Mouse (Mus musculus): ENCODE results near the gene Pik3c2a. TPM values are rescaled to one million over a fixed set of nuclear protein-coding genes. Genes with fewer than 3 reads are reported as not detected.
"Not testable (repeated sequence)": the region's sequence is repeated elsewhere in the genome, so short reads cannot be mapped to it uniquely, and the experiment has no call there.

Gene Pik3c2a
- polyA plus RNA-seq, 1 experiment from 2014 or later = 30.3 TPM

DNA sequence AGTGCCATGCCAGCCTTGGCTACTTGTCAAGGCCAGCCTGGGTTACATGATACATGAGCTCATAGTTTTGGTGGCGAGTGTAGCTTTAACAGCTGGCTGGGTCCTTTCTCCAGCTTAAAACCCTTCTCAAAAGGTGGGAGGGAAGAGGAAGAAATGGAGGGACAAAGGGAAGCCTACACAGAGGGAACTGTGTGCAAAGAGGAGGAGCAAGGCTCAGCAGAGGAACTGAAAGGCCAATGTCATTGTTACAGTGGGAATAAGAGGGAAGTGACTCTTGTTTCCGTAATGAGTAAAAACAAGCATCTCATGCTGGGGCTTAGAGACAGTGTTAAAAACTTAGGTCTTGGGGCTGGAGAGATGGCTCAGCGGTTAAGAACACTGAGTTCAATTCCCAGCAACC lies 3.4 kb upstream of the Pik3c2a start:
- Histone ChIP-seq H3K27me3 (peaks cover 4% of the 10 kb centered on the region), H3K9ac (replicated peaks) (no peak overlapping the region), H3K36me3 (no peaks in the 10 kb centered on the region), H3K4me3 (no peak overlapping the region), H3K9me3 (no peaks in the 10 kb centered on the region), H3K4me1 (peaks cover 18% of the 10 kb centered on the region), H3K27ac (replicated peaks) (no peak overlapping the region), H3K4me2 (replicated peaks) (no peak overlapping the region)
- WGBS = 75% methylated on average over 3 of the region's 3 CpGs
- no peak for ATAC-seq (ENCODE audit: low FRiP score, low read depth)

- H3K4me3 ChIP-seq = peak overlapping the region; percentile 83
- ATAC-seq (ENCODE audit: low FRiP score, low read depth) = no peak
- peaks cover 4% of the 10 kb centered on the region for H3K27me3 ChIP-seq
- peak overlapping the region; percentile 86 for H3K4me2 ChIP-seq (replicated peaks)
- no peak overlapping the region for H3K27ac ChIP-seq (replicated peaks)
- no peaks in the 10 kb centered on the region for H3K36me3 ChIP-seq
- H3K4me1 ChIP-seq = peaks cover 25% of the 10 kb centered on the region
- H3K9ac ChIP-seq (replicated peaks) = peak overlapping the region; percentile 76; the same call in 1 of the 2 replicates
- 2% methylated on average over 2 of the region's 2 CpGs for WGBS
- no peaks in the 10 kb centered on the region for H3K9me3 ChIP-seq
These were observed 1.1 kb upstream of the Pik3c2a start for GRCm38 (mm10) chr7:116444326-116444809.

DNA sequence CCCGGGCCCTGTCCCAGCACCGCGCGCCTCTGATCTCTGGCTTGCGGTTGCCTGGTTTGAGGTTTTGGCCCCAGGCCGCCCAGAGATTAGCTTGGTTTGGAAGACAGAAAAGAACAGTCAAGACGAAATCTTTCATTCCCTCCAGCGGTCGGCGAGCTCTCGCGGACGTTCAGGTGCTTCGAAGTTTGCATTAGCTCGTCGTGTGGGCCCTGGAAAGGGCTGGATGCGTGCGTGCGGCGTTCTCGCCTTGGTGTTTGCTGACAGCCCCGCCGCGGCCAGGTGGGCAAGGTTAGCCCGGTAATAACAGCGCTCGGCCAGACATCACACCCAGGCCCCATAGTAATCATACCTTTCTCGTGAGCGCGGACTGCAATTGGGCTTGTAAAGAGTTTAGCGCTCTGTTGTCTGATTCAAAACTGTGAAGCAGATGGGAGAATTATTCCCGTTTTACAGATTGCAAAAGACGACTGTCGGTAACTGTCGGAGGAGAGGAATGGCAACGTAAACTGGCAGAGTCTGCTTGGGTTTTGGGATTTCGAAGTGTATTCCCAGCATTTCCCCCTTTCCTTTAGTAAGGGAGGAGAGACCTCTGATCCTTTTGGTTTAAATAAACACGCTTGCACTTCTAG lies 562 bp upstream of the Pik3c2a start:
- no peak; the same call in 1 of the 2 replicates for ATAC-seq (ENCODE audit: low FRiP score, low read depth)
- H3K27ac ChIP-seq (replicated peaks) = peak overlapping the region; percentile 94
- peak overlapping the region; percentile 86 for H3K4me2 ChIP-seq (replicated peaks)
- peaks cover 4% of the 10 kb centered on the region for H3K27me3 ChIP-seq
- H3K36me3 ChIP-seq = no peaks in the 10 kb centered on the region
- peak overlapping the region; percentile 76 for H3K9ac ChIP-seq (replicated peaks)
- no peaks in the 10 kb centered on the region for H3K9me3 ChIP-seq
- peaks cover 25% of the 10 kb centered on the region for H3K4me1 ChIP-seq
- peak overlapping the region; percentile 83 for H3K4me3 ChIP-seq
- under 1% methylated on average over 38 of the region's 38 CpGs for WGBS

- 4% methylated on average over 6 of the region's 7 CpGs for WGBS
- ATAC-seq (ENCODE audit: low FRiP score, low read depth) = no peak
- no peaks in the 10 kb centered on the region for H3K9me3 ChIP-seq
- H3K27me3 ChIP-seq = peaks cover 4% of the 10 kb centered on the region
- H3K4me3 ChIP-seq = peak overlapping the region; percentile 83
- H3K9ac ChIP-seq (replicated peaks) = peak overlapping the region; percentile 76
- H3K4me2 ChIP-seq (replicated peaks) = peak overlapping the region; percentile 86
- no peak overlapping the region for H3K27ac ChIP-seq (replicated peaks)
- H3K4me1 ChIP-seq = peaks cover 25% of the 10 kb centered on the region
- H3K36me3 ChIP-seq = peaks cover 9% of the 10 kb centered on the region; the same call in 1 of the 2 replicates
These were observed 1.0 kb downstream of the Pik3c2a start for GRCm38 (mm10) chr7:116442226-116442625.

GRCm38 (mm10) chr7:116441346-116441745 lies 1.9 kb downstream of the Pik3c2a start:
- Histone ChIP-seq H3K4me2 (replicated peaks) (peak overlapping the region; percentile 86; the same call in 1 of the 2 replicates), H3K9ac (replicated peaks) (no peak overlapping the region), H3K4me1 (peaks cover 25% of the 10 kb centered on the region), H3K9me3 (no peaks in the 10 kb centered on the region), H3K27me3 (peaks cover 4% of the 10 kb centered on the region), H3K36me3 (peaks cover 9% of the 10 kb centered on the region; the same call in 1 of the 2 replicates), H3K27ac (replicated peaks) (no peak overlapping the region), H3K4me3 (no peak overlapping the region)
- ATAC-seq (ENCODE audit: low FRiP score, low read depth) = no peak
- WGBS = 84% methylated on average over 1 of the region's 1 CpGs

DNA sequence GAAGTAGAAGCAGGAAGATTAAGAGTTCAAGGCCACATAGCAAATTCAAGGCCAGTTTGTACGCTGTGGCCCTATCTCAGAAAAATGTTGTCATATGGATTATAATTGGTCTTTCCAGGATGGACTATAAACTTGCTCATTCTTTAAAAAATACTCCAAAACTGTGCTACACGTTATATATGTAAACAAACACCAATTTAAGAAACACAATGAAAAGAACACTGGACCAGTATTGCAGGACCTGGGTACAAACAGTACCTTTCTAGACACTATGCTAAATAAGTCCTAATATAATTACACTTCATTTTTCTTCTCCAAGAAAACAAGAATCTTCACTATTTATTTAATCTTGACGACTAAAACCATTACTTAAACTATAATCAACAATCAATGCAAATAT lies 11.6 kb downstream of the Pik3c2a start:
- no peak overlapping the region for H3K27ac ChIP-seq (replicated peaks)
- ATAC-seq (ENCODE audit: low FRiP score, low read depth) = no peak
- H3K4me3 ChIP-seq = no peak overlapping the region
- H3K9ac ChIP-seq (replicated peaks) = no peak overlapping the region
- H3K27me3 ChIP-seq = no peaks in the 10 kb centered on the region
- H3K36me3 ChIP-seq = no peaks in the 10 kb centered on the region
- no peaks in the 10 kb centered on the region for H3K4me1 ChIP-seq
- H3K9me3 ChIP-seq = no peaks in the 10 kb centered on the region
- no peak overlapping the region for H3K4me2 ChIP-seq (replicated peaks)
- 93% methylated on average over 3 of the region's 3 CpGs for WGBS

DNA sequence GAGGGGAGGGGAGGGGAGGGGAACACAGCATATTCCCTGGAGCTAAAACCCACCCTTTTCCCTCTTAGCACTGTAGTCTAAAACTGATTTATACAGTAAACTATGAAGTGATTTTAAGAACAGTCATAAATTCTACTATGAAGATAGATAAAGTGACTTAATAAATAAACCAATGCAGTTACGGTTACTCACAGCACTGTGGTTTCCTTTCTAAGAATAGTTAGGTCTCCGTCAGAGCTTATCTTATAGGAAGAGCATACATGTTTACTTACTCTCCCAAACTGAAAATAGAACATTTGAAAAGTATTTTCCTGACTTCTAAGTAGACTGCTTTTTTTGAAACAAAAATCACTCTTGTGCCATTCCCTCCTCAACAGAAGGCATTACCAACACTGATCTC lies 12.3 kb downstream of the Pik3c2a start:
- Histone ChIP-seq H3K4me2 (replicated peaks) (no peak overlapping the region), H3K4me1 (no peaks in the 10 kb centered on the region)

DNA sequence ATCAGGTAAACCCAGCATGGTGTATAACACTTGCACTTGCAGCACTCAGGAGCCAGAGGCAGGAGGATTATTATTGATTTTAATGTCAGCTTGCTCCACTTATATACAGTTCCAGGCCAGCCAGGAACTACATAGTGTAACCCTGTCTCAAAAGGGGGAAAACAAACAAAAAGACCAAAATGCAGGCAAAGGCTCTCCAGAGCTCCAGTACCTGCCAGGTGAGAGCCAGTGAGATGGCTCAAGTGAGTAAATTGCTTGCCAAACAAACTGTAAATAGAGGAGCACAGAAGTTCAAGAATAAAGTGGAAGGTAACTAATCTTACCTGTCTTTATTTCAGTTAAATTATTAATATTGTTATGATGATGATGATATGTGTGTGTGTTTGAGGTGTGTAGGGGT lies 16.0 kb downstream of the Pik3c2a start:
- Histone ChIP-seq H3K4me1 (no peaks in the 10 kb centered on the region), H3K9ac (replicated peaks) (no peak overlapping the region), H3K27me3 (no peaks in the 10 kb centered on the region), H3K27ac (replicated peaks) (no peak overlapping the region), H3K4me3 (no peak overlapping the region), H3K36me3 (no peaks in the 10 kb centered on the region), H3K4me2 (replicated peaks) (no peak overlapping the region), H3K9me3 (no peaks in the 10 kb centered on the region)
- ATAC-seq (ENCODE audit: low FRiP score, low read depth) = no peak

More for the DNA sequence above, 12.3 kb downstream of the Pik3c2a start:
- no peak overlapping the region for H3K9ac ChIP-seq (replicated peaks)
- WGBS = 93% methylated on average over 2 of the region's 2 CpGs
- H3K36me3 ChIP-seq = no peaks in the 10 kb centered on the region
- H3K9me3 ChIP-seq = no peaks in the 10 kb centered on the region
- no peak overlapping the region for H3K27ac ChIP-seq (replicated peaks)
- ATAC-seq (ENCODE audit: low FRiP score, low read depth) = no peak
- no peaks in the 10 kb centered on the region for H3K27me3 ChIP-seq
- no peak overlapping the region for H3K4me3 ChIP-seq

GRCm38 (mm10) chr7:116425771-116426170 lies 17.5 kb downstream of the Pik3c2a start:
- H3K9ac ChIP-seq (replicated peaks) = no peak overlapping the region
- no peaks in the 10 kb centered on the region for H3K27me3 ChIP-seq
- ATAC-seq (ENCODE audit: low FRiP score, low read depth) = no peak
- no peak overlapping the region for H3K4me2 ChIP-seq (replicated peaks)
- H3K27ac ChIP-seq (replicated peaks) = no peak overlapping the region
- WGBS = 92% methylated on average over 6 of the region's 6 CpGs
- no peaks in the 10 kb centered on the region for H3K36me3 ChIP-seq
- H3K4me1 ChIP-seq = peaks cover 5% of the 10 kb centered on the region; the same call in 1 of the 2 replicates
- no peaks in the 10 kb centered on the region for H3K9me3 ChIP-seq
- H3K4me3 ChIP-seq = no peak overlapping the region

DNA sequence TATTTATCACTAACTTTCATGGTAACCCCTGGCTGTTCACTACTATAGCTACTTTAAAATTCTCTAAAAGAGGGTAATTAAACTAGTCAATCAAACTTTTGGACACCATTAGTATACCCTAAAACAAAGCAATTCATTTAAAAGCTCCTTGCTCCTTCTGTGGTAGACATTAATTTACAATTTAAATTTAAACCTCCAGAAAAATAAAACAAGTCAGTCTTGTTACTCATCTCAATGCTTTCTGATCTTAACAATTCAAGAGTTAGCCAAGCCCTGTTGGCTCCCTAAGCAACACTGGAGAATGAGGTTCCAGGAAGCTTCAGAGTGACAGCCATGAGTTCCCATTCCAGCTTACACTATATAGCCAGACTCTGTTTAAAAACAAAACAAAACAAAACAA lies 22.2 kb downstream of the Pik3c2a start:
- Histone ChIP-seq H3K9me3 (no peaks in the 10 kb centered on the region), H3K4me3 (no peak overlapping the region), H3K4me2 (replicated peaks) (no peak overlapping the region), H3K27me3 (no peaks in the 10 kb centered on the region), H3K9ac (replicated peaks) (no peak overlapping the region), H3K4me1 (peaks cover 5% of the 10 kb centered on the region; the same call in 1 of the 2 replicates), H3K27ac (replicated peaks) (no peak overlapping the region), H3K36me3 (peaks cover 15% of the 10 kb centered on the region)
- no peak for ATAC-seq (ENCODE audit: low FRiP score, low read depth)

DNA sequence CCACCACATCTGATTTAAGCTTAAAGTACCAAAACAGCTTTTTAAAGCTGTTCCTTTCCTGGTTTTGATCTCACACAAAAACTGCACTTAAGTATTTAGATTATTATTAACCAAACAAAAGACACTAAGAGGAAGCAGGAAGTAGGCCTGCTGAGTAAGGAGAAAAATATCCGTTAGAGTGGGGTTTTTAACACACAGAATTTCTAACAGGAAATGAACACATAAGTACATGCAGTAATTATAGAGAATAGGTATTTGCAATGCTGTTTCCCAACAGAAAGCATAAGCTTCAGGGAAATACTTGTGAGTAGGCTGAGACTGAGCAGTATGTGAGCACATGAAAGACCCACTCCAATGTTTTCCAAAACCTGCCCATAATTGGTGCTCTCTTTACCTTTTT lies 33.8 kb downstream of the Pik3c2a start:
- Histone ChIP-seq H3K4me2 (replicated peaks) (no peak overlapping the region), H3K27me3 (no peaks in the 10 kb centered on the region), H3K4me3 (no peak overlapping the region), H3K27ac (replicated peaks) (no peak overlapping the region), H3K36me3 (0 out of 2 replicates have a peak, but pooled peaks cover 3% of the 10 kb centered on the region), H3K9ac (replicated peaks) (no peak overlapping the region), H3K4me1 (no peaks in the 10 kb centered on the region), H3K9me3 (no peaks in the 10 kb centered on the region)
- 72% methylated on average over 1 of the region's 1 CpGs for WGBS
- no peak for ATAC-seq (ENCODE audit: low FRiP score, low read depth)

DNA sequence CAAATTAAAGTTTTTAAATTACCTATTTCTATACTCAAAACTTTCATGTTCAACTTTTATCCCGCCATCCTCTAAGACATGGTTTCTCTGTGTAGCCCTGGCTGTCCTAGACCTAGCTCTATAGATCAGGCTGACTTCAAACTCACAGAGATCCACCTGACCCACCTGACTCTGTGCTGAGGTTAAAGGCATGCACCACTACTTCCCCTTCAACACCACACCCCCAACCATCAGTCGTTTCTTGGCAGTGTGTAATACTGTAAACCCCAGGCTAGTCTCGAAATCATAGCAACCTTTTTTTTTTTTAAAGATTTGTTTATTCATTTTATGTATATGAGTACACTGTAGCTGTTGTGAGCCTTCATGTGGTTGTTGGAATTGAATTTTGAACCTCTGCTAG lies 50.9 kb downstream of the Pik3c2a start:
- Histone ChIP-seq H3K4me1 (no peaks in the 10 kb centered on the region), H3K9ac (replicated peaks) (no peak overlapping the region)
- ATAC-seq (ENCODE audit: low FRiP score, low read depth) = no peak

DNA sequence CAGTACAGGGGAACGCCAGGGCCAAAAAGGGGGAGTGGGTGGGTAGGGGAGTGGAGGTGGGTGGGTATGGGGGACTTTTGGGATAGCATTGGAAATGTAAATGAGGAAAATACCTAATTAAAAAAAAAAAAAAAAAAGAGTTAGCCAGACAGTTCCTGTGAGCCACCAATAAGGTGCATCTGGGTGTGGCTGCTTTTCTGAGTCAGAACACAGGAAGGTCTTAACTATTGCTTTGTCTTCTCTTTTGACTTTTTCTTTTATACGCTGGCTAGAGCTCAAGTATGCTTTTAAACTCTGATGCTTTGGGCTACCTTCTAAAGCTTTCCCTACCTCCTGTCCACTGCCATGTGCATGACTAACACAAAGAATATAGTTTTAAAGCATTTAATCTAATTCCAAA lies 55.9 kb downstream of the Pik3c2a start:
- 90% methylated on average over 2 of the region's 2 CpGs for WGBS
- H3K9me3 ChIP-seq; H3K27ac ChIP-seq (replicated peaks); H3K9ac ChIP-seq (replicated peaks); H3K27me3 ChIP-seq; H3K4me2 ChIP-seq (replicated peaks); ATAC-seq (ENCODE audit: low FRiP score, low read depth); H3K4me3 ChIP-seq; H3K4me1 ChIP-seq: not testable (repeated sequence)
- H3K36me3 ChIP-seq = 0 out of 2 replicates have a peak, but pooled peaks cover 20% of the 10 kb centered on the region

More for the DNA sequence above, 50.9 kb downstream of the Pik3c2a start:
- Histone ChIP-seq H3K4me2 (replicated peaks) (no peak overlapping the region), H3K27ac (replicated peaks) (no peak overlapping the region), H3K36me3 (no peaks in the 10 kb centered on the region), H3K4me3 (no peak overlapping the region), H3K27me3 (no peaks in the 10 kb centered on the region), H3K9me3 (no peaks in the 10 kb centered on the region)
- WGBS = 90% methylated on average over 3 of the region's 3 CpGs
